Mouse (Mus musculus) C2C12 (cell line): ENCODE results near the gene Irx4.

Experiments used
- CTCF ChIP-seq: IDR thresholded peaks from one replicate; pipeline ENCODE4 v1.5.1; 2011; ENCODE audit not compliant: control insufficient read depth, insufficient read depth, insufficient read length
- MAX ChIP-seq: IDR thresholded peaks from one replicate; pipeline ENCODE4 v1.6.1; 2011; ENCODE audit warnings: mild to moderate bottlenecking, control low read depth
- USF1 ChIP-seq: IDR thresholded peaks from one replicate; pipeline ENCODE4 v1.6.1; 2011; ENCODE audit warnings: low read depth, mild to moderate bottlenecking, control low read depth, moderate library complexity

DNA sequence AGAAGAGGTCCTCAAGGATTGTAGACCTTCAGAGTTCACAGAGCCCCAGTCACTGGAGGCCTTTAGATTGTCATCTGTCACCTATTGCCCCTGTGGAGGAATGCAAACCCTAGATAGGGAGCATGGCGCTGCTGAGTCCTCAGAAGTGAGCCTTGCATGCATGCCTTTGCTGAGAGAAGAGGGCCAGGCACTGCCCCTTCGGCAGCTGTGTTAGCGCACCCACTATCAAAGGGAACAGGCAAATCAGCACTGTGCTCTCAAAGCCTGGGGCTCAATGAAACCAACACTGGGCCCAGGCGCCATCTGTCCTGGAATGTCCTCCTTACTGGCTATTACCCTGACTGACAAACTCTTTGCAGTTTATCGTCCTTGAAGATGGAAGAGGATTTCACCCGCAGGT, 44.5 kb downstream of the Irx4 start:
- TF ChIP-seq CTCF = no peak
- TF ChIP-seq USF1 = no peak
- no peak for TF ChIP-seq MAX
